Mouse (Mus musculus) intestine, embryonic 16.5 days (tissue): Measurements from ENCODE around the gene Dync2li1. TPM values are rescaled to one million over a fixed set of nuclear protein-coding genes. Genes with fewer than 3 reads are reported as not detected.

Source experiments
- ATAC-seq: fragments of 200-750 bp; cut with Nextera tagmentation; 2 replicates; pipeline ENCODE4 v1.8.0; 2017; ENCODE audit warnings: moderate TSS enrichment, moderate library complexity
- H3K27ac ChIP-seq: fragments of 300-500 bp; sonication (generic); 2 replicates; pipeline ENCODE4 v1.5.1; 2014; ENCODE audit warnings: mild to moderate bottlenecking, low read length
- H3K27me3 ChIP-seq: fragments of 300-500 bp; sonication (generic); replicated peaks from 2 replicates; pipeline ENCODE4 v1.6.1; 2014; ENCODE audit warnings: low read length, control low read depth, mixed read lengths; ENCODE audit not compliant: control insufficient read depth, insufficient read depth
- H3K36me3 ChIP-seq: fragments of 300-500 bp; sonication (generic); 2 replicates; pipeline ENCODE4 v1.6.1; 2014; ENCODE audit warnings: low read length, control low read depth; ENCODE audit not compliant: control insufficient read depth, insufficient read depth
- H3K4me1 ChIP-seq: fragments of 300-500 bp; sonication (generic); 2 replicates; pipeline ENCODE4 v1.6.1; 2014; ENCODE audit warnings: low read length, control low read depth, mixed read lengths; ENCODE audit not compliant: control insufficient read depth, insufficient read depth
- H3K4me2 ChIP-seq: fragments of 300-500 bp; sonication (generic); 2 replicates; pipeline ENCODE4 v1.6.1; 2014; ENCODE audit warnings: low read depth, low read length, control low read depth
- H3K4me3 ChIP-seq: fragments of 300-500 bp; sonication (generic); 2 replicates; pipeline ENCODE4 v1.5.1; 2014; ENCODE audit warnings: mild to moderate bottlenecking, low read length
- H3K9ac ChIP-seq: fragments of 300-500 bp; sonication (generic); 2 replicates; pipeline ENCODE4 v1.6.1; 2014; ENCODE audit warnings: low read depth, low read length
- H3K9me3 ChIP-seq: fragments of 300-500 bp; sonication (generic); 2 replicates; pipeline ENCODE4 v1.6.1; 2016; ENCODE audit warnings: low read length, control low read depth; ENCODE audit not compliant: control insufficient read depth
- WGBS: fragments of 180-500 bp; shearing (Covaris S2); extraction: QIAGEN DNeasy Blood & Tissue Kit; methylation state at CpG from one replicate; pipeline ENCODE4 v1.1.7; 2014; 5-methylcytosine and 5-hydroxymethylcytosine counted together
- polyA plus RNA-seq: library from polyadenylated mRNA; unstranded; fragments of >200 nt; fragmentation: Nextera tagmentation; extraction: Ambion mirVana; gene quantifications from 2 replicates; pipeline ENCODE4 v1.2.1, GENCODE M21; 2015

The Dync2li1 gene
- 18.1 and 20.1 TPM in 2 replicates for polyA plus RNA-seq

GRCm38 (mm10) chr17:84626276-84626856, at the start of gene Dync2li1:
Gene Dync2li1 (plus strand): TSS chr17:84626496.
- Histone ChIP-seq H3K27ac (peak within 1 kb of the TSS; percentile 33; the same call in 1 of the 2 replicates), H3K4me1 (peaks cover 6% of the 10 kb centered on the region; the same call in 1 of the 2 replicates), H3K4me3 (peak within 1 kb of the TSS; percentile 70), H3K4me2 (peak within 1 kb of the TSS; percentile 90), H3K27me3 (no peaks in the 10 kb centered on the region), H3K9me3 (no peaks in the 10 kb centered on the region), H3K36me3 (no peaks in the 10 kb centered on the region), H3K9ac (peak within 1 kb of the TSS; percentile 71)
- ATAC-seq: peak; percentile 96
- WGBS: 0% methylated on average over 25 of the region's 25 CpGs

DNA sequence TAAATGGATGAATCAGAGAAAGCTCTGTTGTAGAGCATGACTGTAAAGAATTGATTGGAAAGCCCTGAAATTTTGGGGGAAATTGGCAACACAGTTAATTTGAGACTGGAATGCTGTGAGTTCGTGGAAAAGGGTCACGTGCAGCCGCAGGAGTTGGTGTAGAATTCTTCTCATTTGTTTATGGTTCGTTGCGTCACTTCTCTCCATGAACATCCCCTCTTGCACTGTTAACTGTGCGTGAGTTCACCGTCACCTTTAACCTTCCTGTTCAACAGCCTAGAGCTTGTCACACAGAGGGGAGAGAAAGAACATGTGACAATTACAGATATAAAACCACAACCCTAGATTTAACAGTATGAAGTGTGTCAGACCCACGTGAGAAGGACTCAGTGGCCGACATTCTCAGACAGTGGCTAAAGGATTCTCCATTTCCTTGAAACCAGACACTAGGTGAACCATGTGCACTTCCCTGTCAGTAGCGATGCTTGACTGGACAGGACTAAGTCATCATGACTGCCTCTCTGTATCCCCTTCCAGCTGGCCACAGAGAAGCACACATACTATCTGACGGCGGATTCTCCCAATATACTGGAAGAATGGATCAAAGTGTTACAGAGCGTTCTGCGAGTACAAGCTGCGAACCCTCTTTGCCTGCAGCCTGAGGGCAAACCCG, 49.5 kb upstream of the Dync2li1 start:
- H3K4me3 ChIP-seq: no peak overlapping the region
- H3K27me3 ChIP-seq: no peaks in the 10 kb centered on the region
- H3K27ac ChIP-seq: no peak overlapping the region
- H3K36me3 ChIP-seq: no peaks in the 10 kb centered on the region
- ATAC-seq: no peak
- H3K4me2 ChIP-seq: no peak overlapping the region
- H3K9ac ChIP-seq: no peak overlapping the region
- WGBS: 76% methylated on average over 16 of the region's 16 CpGs
- no peaks in the 10 kb centered on the region for H3K9me3 ChIP-seq
- H3K4me1 ChIP-seq: peaks cover 6% of the 10 kb centered on the region

DNA sequence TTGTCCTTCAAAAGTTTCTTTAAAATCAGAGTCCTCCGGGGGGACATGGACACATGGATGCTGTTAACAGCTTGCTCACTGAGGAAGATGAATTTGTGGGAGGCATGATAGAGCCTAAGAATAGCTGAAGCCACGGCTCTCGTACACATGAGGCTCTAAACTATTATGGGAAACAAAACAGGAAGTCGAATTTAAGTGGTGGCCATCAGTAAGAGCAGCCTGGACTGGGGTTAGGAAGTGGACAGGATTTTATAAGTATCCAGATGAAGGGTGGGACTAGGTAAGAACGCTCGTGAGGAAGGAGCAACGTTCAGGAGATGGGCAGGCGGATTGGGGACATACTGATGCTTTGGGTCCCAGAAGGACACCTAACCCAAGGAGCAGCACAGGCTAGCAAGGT, 47.0 kb upstream of the Dync2li1 start:
- Histone ChIP-seq H3K4me2 (no peak overlapping the region), H3K27ac (no peak overlapping the region), H3K36me3 (no peaks in the 10 kb centered on the region), H3K9ac (no peak overlapping the region), H3K4me1 (peaks cover 6% of the 10 kb centered on the region), H3K9me3 (no peaks in the 10 kb centered on the region), H3K27me3 (no peaks in the 10 kb centered on the region), H3K4me3 (no peak overlapping the region)
- no peak for ATAC-seq
- WGBS: 61% methylated on average over 8 of the region's 8 CpGs

GRCm38 (mm10) chr17:84579817-84580216, 46.5 kb upstream of the Dync2li1 start:
- no peak overlapping the region for H3K9ac ChIP-seq
- H3K27me3 ChIP-seq: no peaks in the 10 kb centered on the region
- no peaks in the 10 kb centered on the region for H3K9me3 ChIP-seq
- H3K27ac ChIP-seq: no peak overlapping the region
- H3K4me1 ChIP-seq: peaks cover 3% of the 10 kb centered on the region
- WGBS: 82% methylated on average over 10 of the region's 10 CpGs
- no peak overlapping the region for H3K4me3 ChIP-seq
- no peak for ATAC-seq
- no peaks in the 10 kb centered on the region for H3K36me3 ChIP-seq
- no peak overlapping the region for H3K4me2 ChIP-seq

- H3K4me3 ChIP-seq: no peak overlapping the region
- H3K27ac ChIP-seq: 0 out of 2 replicates have a peak overlapping the region, but pooled peaks have one; percentile 21
- no peaks in the 10 kb centered on the region for H3K36me3 ChIP-seq
- no peak for ATAC-seq
- no peaks in the 10 kb centered on the region for H3K27me3 ChIP-seq
- 60% methylated on average over 8 of the region's 8 CpGs for WGBS
- no peak overlapping the region for H3K4me2 ChIP-seq
- 0 out of 2 replicates have a peak, but pooled peaks cover 2% of the 10 kb centered on the region for H3K4me1 ChIP-seq
- no peaks in the 10 kb centered on the region for H3K9me3 ChIP-seq
- no peak overlapping the region for H3K9ac ChIP-seq
Observed at GRCm38 (mm10) chr17:84580821-84581220, 45.5 kb upstream of the Dync2li1 start.

- no peak overlapping the region for H3K9ac ChIP-seq
- WGBS: 61% methylated on average over 8 of the region's 8 CpGs
- no peaks in the 10 kb centered on the region for H3K27me3 ChIP-seq
- no peaks in the 10 kb centered on the region for H3K9me3 ChIP-seq
- 0 out of 2 replicates have a peak, but pooled peaks cover 2% of the 10 kb centered on the region for H3K4me1 ChIP-seq
- no peak overlapping the region for H3K4me2 ChIP-seq
- no peak overlapping the region for H3K4me3 ChIP-seq
- peak; percentile 55; the same call in 1 of the 2 replicates for ATAC-seq
- no peaks in the 10 kb centered on the region for H3K36me3 ChIP-seq
- H3K27ac ChIP-seq: peak overlapping the region; percentile 40
Observed at GRCm38 (mm10) chr17:84581740-84582414, 44.4 kb upstream of the Dync2li1 start.

DNA sequence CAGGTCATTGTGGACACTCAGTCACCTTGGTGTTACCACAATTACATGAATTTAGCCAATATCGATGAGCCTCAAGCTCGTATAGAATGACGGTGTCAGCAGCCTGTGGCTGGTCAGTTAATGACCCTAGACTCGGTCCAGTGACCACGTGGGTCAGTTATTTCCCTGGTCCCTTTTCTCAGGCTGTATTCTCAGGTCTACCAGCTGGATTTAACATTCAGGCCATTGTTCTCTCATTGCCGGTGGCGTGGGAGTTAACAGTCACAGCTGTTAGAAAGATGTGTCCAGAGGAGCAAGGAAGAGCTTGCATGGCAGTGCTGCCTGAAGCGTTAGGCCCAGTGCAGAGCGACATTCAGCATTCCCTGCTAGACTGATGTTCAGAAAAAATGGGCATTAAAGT, 42.2 kb upstream of the Dync2li1 start:
- Histone ChIP-seq H3K9ac (no peak overlapping the region), H3K9me3 (no peaks in the 10 kb centered on the region), H3K4me1 (0 out of 2 replicates have a peak, but pooled peaks cover 2% of the 10 kb centered on the region), H3K27ac (no peak overlapping the region), H3K27me3 (no peaks in the 10 kb centered on the region), H3K4me3 (no peak overlapping the region), H3K4me2 (no peak overlapping the region), H3K36me3 (no peaks in the 10 kb centered on the region)
- WGBS: 80% methylated on average over 9 of the region's 9 CpGs
- no peak for ATAC-seq

GRCm38 (mm10) chr17:84585104-84585503, 41.2 kb upstream of the Dync2li1 start:
- no peaks in the 10 kb centered on the region for H3K27me3 ChIP-seq
- H3K27ac ChIP-seq: no peak overlapping the region
- H3K4me1 ChIP-seq: 0 out of 2 replicates have a peak, but pooled peaks cover 2% of the 10 kb centered on the region
- peaks cover 4% of the 10 kb centered on the region; the same call in 1 of the 2 replicates for H3K36me3 ChIP-seq
- H3K9me3 ChIP-seq: no peaks in the 10 kb centered on the region
- ATAC-seq: peak; percentile 60; the same call in 1 of the 2 replicates
- no peak overlapping the region for H3K4me2 ChIP-seq
- H3K4me3 ChIP-seq: no peak overlapping the region
- WGBS: 64% methylated on average over 8 of the region's 8 CpGs
- H3K9ac ChIP-seq: no peak overlapping the region

GRCm38 (mm10) chr17:84590065-84590464, 36.2 kb upstream of the Dync2li1 start:
- H3K9me3 ChIP-seq: no peaks in the 10 kb centered on the region
- no peak overlapping the region for H3K27ac ChIP-seq
- no peak overlapping the region for H3K4me2 ChIP-seq
- ATAC-seq: no peak
- H3K4me1 ChIP-seq: no peaks in the 10 kb centered on the region
- no peaks in the 10 kb centered on the region for H3K27me3 ChIP-seq
- no peak overlapping the region for H3K4me3 ChIP-seq
- H3K9ac ChIP-seq: no peak overlapping the region
- WGBS: 90% methylated on average over 7 of the region's 7 CpGs
- peaks cover 4% of the 10 kb centered on the region; the same call in 1 of the 2 replicates for H3K36me3 ChIP-seq
